Mouse (Mus musculus) liver, adult 2 months (tissue): ENCODE measurements at regions not wholly inside any gene's neighbourhood (a gene's known extent, or its start where the extent isn't known, plus 50 kb on each side); places are given as distances from the start of the nearest gene placed in this dataset.

Source experiments
- DNase-seq: peaks from one replicate; pipeline ENCODE4 v3.0.0-alpha.2; 2011; ENCODE audit warnings: low read depth, low spot score; ENCODE audit errors: extremely low read depth
- H3K27ac ChIP-seq: fragments of 200-500 bp; replicated peaks from 2 replicates; pipeline ENCODE4 v1.5.1; 2012; ENCODE audit warnings: low read depth, mild to moderate bottlenecking, control low read depth, inconsistent platforms, low read length; ENCODE audit not compliant: insufficient read depth
- H3K27me3 ChIP-seq: fragments of 200-500 bp; 2 replicates; pipeline ENCODE4 v1.6.1; 2012; ENCODE audit warnings: mild to moderate bottlenecking, moderate library complexity, low read length, inconsistent platforms; ENCODE audit not compliant: control insufficient read depth, insufficient read depth
- H3K36me3 ChIP-seq: fragments of 200-500 bp; 2 replicates; pipeline ENCODE4 v1.6.1; 2012; ENCODE audit warnings: low read length, inconsistent platforms; ENCODE audit not compliant: control insufficient read depth, insufficient read depth
- H3K4me1 ChIP-seq: fragments of 200-500 bp; 2 replicates; pipeline ENCODE4 v1.6.1; 2011; ENCODE audit warnings: low read length; ENCODE audit not compliant: control insufficient read depth, insufficient read depth
- H3K4me3 ChIP-seq: fragments of 200-500 bp; 2 replicates; pipeline ENCODE4 v1.5.1; 2011; ENCODE audit warnings: low read depth, mild to moderate bottlenecking, control low read depth, low read length, moderate library complexity; ENCODE audit not compliant: insufficient read depth
- H3K79me2 ChIP-seq: fragments of 200-500 bp; 2 replicates; pipeline ENCODE4 v1.6.1; 2012; ENCODE audit warnings: inconsistent platforms, mild to moderate bottlenecking, low read length, moderate library complexity; ENCODE audit not compliant: control insufficient read depth, insufficient read depth
- H3K9ac ChIP-seq: fragments of 200-500 bp; 2 replicates; pipeline ENCODE4 v1.6.1; 2012; ENCODE audit warnings: low read depth, mild to moderate bottlenecking, control low read depth, inconsistent platforms, low read length
- CTCF ChIP-seq: fragments of 200-500 bp; IDR thresholded peaks from 2 replicates; pipeline ENCODE4 v1.5.1; 2011; ENCODE audit warnings: low read depth, low read length, control low read depth
- POLR2A ChIP-seq: fragments of 200-500 bp; IDR thresholded peaks from 2 replicates; pipeline ENCODE4 v1.6.1; 2011; ENCODE audit warnings: low read length, control low read depth; ENCODE audit not compliant: insufficient read depth; ENCODE audit errors: extremely low read depth
- WGBS: fragments of 180-500 bp; shearing (Covaris S2); methylation state at CpG from one replicate; pipeline ENCODE4 v1.1.7; 2018; 5-methylcytosine and 5-hydroxymethylcytosine counted together

DNA sequence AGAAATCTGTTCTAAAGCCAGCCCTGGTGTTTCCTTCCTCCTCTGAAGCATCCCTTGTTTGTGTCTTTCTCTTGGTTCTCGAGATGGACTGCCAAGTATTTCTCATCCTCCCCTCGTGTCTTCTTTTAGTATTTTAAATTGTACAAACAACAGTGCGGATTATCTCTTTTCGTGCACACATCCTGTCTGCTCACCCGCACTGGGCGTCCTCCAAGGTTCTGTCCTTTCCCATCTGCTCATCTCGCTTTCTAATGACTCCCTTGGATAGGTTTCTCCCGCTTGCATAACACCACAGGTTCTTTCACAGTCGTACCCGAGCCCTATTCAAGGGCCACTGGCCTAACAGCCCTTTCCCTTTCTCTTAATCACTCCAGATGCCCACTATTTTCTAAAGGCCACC is 428.7 kb upstream of the Jarid2 start:
- WGBS = 81% methylated on average over 10 of the region's 10 CpGs
- Histone ChIP-seq H3K27ac (no peak overlapping the region), H3K36me3 (no peaks in the 10 kb centered on the region)

DNA sequence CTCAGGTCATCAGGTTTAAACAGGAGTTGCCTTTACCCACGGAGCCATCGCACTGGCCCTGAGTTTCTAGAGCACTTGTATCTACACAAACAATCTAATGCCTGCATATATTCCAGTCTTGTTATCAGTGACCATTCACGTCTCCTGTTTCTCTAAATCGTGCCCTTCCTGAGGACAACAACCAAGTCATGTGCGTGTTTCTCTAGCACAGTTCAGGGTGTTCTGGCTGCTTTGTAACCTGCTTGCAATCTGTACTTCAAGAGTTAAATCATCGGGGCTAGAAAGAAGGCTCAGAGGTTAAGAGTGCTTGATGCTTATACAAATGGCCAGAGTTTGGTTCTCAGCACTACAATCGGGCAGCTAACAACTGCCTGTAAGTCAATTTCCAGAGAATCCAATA is 428.1 kb upstream of the Jarid2 start:
- TF ChIP-seq CTCF = no peak
- no peak for TF ChIP-seq POLR2A
- no peak overlapping the region for H3K9ac ChIP-seq
- no peak for DNase-seq
- 90% methylated on average over 7 of the region's 7 CpGs for WGBS
- H3K4me3 ChIP-seq = no peak overlapping the region
- H3K79me2 ChIP-seq = no peaks in the 10 kb centered on the region
- H3K27ac ChIP-seq = no peak overlapping the region
- H3K4me1 ChIP-seq = no peaks in the 10 kb centered on the region
- no peaks in the 10 kb centered on the region for H3K27me3 ChIP-seq
- no peaks in the 10 kb centered on the region for H3K36me3 ChIP-seq

More for the DNA sequence above, 428.7 kb upstream of the Jarid2 start:
- Histone ChIP-seq H3K27me3 (no peaks in the 10 kb centered on the region), H3K9ac (no peak overlapping the region), H3K4me1 (no peaks in the 10 kb centered on the region), H3K79me2 (no peaks in the 10 kb centered on the region), H3K4me3 (no peak overlapping the region)
- TF ChIP-seq POLR2A (no peak), CTCF (no peak)
- no peak for DNase-seq

DNA sequence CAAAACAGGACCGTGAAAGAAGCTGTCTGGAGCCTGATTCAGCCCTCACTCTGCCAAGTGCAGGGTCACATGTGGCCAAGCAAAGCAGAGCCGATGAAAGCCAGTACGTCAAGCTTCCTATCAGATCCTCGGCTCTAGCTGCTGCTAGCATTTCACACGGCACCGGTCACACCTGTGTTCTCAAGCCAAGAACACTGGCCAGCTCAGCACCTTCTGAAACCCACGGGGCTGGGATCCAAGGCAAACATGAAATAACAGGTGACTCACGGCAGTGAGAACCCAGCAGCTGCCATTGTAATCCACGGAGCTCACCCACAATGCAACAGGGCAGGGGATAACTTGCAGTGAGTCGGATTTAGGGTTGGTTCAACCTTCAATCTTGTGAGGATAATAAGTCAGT is 427.3 kb upstream of the Jarid2 start:
- no peak for TF ChIP-seq POLR2A
- Histone ChIP-seq H3K4me3 (no peak overlapping the region), H3K27me3 (no peaks in the 10 kb centered on the region), H3K27ac (no peak overlapping the region), H3K79me2 (no peaks in the 10 kb centered on the region), H3K9ac (no peak overlapping the region), H3K36me3 (no peaks in the 10 kb centered on the region), H3K4me1 (peaks cover 3% of the 10 kb centered on the region)
- peak; percentile 98 for DNase-seq
- 18% methylated on average over 10 of the region's 10 CpGs for WGBS

DNA sequence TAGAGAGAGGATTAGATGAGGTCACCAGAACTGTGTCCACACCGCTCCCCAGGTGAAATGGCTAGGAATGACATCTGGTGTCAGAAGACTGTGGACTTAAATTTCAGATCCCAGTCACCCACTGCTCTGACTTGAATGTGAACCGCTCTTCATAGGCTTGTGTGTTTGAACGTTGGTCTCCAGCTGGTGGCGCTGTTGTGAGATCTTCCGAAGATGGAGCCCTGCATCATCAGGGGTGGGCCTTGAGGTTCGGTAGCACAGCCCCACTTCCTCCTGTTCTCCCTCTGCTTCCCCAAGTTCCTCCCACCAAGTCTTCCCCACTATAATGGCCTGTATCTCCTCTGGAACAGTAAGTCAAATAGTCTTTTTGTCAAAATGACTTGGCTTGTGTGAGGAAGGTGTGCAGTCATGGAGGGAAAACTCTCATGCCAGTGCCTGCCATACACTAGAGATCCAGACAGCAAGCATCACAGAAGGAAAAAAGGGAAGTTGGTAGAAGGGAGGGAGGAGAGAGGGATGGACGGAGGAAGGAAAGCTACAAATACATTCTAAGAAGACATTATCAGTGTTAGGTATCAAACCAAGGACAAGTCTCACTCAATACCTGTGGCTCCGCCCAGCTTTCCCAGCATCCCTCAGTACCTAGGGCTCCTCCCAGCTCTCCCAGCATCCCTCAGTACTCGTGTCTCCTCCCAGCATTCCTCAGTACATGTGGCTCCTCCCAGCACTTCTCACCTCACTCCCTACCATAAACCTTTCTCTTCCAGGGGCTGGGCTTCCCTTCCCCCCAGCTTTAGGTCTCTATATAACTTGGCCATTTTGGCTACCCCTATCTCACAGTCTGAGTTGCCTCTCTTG is 423.9 kb upstream of the Jarid2 start:
- Histone ChIP-seq H3K4me3 (no peak overlapping the region), H3K27ac (no peak overlapping the region), H3K27me3 (no peaks in the 10 kb centered on the region), H3K9ac (no peak overlapping the region), H3K79me2 (no peaks in the 10 kb centered on the region), H3K4me1 (peaks cover 4% of the 10 kb centered on the region), H3K36me3 (no peaks in the 10 kb centered on the region)
- TF ChIP-seq POLR2A = no peak
- TF ChIP-seq CTCF = peak; percentile 18; the same call in 1 of the 2 replicates
- WGBS = 86% methylated on average over 9 of the region's 9 CpGs
- no peak for DNase-seq

DNA sequence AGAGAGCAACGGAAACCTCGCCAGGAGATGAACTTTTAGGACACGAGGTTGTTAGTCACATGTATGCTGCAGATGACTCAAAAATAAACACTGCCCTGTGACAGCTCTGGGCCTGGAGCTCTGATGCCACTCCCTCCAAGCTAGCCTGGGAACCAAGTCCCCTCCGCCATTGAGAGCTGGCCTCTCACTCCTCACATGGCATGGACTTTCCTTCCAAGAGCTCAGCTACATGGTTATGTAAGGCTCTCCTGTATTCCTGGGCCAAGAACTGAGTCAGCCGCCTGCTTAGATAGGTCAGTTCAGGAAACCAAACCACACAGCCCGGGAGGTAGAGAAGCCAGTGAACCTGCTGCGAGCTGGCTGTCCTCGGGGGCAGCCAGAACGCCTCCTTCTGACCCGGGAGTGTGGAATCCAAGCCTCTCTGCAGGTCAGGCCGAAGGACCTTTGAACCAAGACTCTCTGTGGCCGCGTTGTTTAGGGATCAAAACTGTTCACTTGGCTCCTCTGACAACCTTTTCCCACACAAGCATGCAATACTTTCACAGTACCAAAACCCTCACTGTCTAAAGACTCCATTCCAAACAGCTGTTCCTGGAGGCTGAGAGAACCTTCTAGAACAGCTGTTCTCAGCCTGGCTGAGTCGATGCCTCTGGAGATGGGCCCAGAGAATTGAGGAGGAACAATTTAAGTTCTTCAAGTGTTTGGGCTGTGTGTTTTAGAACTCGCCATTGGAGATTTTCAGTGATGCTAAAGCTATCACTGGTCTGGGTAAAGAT is 422.8 kb upstream of the Jarid2 start:
- peaks cover 4% of the 10 kb centered on the region for H3K4me1 ChIP-seq
- peak overlapping the region; percentile 59 for H3K27ac ChIP-seq
- H3K79me2 ChIP-seq = no peaks in the 10 kb centered on the region
- no peak overlapping the region for H3K4me3 ChIP-seq
- no peaks in the 10 kb centered on the region for H3K27me3 ChIP-seq
- no peak overlapping the region for H3K9ac ChIP-seq
- H3K36me3 ChIP-seq = no peaks in the 10 kb centered on the region
- DNase-seq = peak; percentile 99
- WGBS = 23% methylated on average over 15 of the region's 15 CpGs
- TF ChIP-seq CTCF = no peak
- TF ChIP-seq POLR2A = no peak

DNA sequence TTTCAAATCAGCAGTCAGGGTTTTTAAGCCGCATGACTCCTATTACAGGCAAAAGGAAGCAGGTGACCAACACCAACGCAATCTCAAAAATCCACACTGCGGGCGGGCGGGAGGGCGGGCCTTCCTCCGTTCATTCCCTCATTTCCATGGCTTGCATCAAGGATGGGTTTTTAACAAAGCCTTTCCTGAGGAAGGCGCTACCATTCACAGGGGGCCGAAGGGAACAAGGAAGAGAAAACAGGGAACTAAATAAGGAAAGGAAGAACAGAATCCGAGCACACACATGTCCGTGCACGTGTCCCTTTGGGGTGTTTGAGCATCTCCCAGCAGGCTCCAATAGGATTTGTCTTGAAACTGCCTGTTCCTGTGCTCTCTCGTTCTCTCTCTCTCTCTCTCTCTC is 421.0 kb upstream of the Jarid2 start:
- Histone ChIP-seq H3K27ac (no peak overlapping the region), H3K4me3 (no peak overlapping the region), H3K27me3 (no peaks in the 10 kb centered on the region; the same call in 1 of the 2 replicates), H3K79me2 (no peaks in the 10 kb centered on the region), H3K9ac (no peak overlapping the region), H3K4me1 (peaks cover 4% of the 10 kb centered on the region), H3K36me3 (no peaks in the 10 kb centered on the region)
- TF ChIP-seq CTCF = no peak
- TF ChIP-seq POLR2A = no peak
- DNase-seq = no peak
- 88% methylated on average over 13 of the region's 13 CpGs for WGBS
